Mouse (Mus musculus): ENCODE data around the gene Gbp6.
"Not testable (repeated sequence)": the region's sequence is repeated elsewhere in the genome, so short reads cannot be mapped to it uniquely, and the experiment has no call there.

Gene Gbp6

DNA sequence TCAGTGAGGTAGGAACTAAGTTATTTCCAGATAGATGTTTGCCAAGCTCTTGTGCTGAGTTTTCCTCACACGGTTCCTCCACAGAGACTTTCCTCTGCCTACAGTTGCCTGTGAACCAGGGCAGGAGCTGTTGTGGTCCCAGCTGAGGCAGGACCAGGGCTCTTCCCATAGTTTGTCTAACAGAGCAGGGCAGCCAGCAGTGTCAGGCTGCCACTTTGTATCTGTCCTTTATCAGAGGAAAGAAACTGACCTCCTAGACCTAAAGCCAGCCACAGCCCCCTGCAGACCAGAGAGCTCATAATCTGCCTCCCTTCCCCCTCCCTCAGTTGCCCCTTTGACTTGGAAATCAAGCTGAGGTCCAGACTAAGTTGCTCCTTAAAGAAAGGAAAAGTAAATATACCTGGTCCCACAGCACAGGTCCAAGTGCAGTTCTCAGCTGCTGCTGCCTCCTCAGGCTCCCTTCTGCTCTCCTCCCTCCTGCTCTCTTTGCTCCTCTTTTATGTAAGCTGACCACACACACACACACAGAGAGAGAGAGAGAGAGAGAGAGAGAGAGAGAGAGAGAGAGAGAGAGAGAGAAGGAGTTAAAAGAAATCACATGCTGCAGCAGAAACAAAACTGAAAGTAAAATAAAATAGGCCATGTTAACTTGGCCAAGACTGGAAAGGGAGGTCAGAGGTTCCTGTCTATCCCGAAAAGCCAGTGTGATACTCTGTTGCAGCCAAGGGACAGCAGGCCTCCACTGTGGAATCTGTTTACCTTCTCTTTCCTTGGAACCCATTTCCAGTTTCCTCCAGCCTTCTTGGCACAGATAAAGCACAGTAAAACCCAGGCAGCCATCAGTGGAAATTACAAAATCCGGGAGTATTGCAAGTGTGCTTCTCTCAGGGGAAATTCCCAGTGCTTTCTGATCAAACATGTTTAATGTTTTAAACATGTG is at the start of gene Gbp6, which contains the start of gene Gm43302:
TSS of gene Gbp6 (minus strand) at position 473 of the 940 bp plus-strand sequence.
TSS of gene Gm43302 (minus strand) at position 470 of the 940 bp plus-strand sequence.
- DNase-seq (ENCODE audit: low spot score): not testable (repeated sequence)

- DNase-seq (ENCODE audit: low spot score): no peak
Measured at GRCm38 (mm10) chr5:105341281-105341680, 47.8 kb upstream of the Gbp6 start.

DNA sequence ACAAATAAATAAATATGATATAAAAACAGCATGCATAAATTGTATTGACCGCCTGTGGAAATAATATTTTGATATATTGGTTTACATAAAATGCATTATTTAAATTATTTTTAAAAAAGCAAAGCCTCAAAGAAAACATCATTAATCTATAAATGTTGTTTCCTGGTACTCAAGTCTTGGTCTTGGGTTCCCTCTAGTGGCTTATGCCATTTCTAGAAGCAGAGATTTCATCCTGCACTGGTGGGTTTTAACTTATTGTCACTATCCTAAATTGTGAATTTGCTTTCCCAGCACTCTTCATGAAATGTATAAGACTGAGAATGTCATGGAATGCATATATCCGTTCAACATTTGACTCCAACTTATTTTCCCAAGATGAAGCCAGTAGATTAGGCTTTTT is 29.0 kb upstream of the Gbp6 start:
- DNase-seq (ENCODE audit: low spot score): no peak

- DNase-seq (ENCODE audit: low spot score): no peak
Measured at GRCm38 (mm10) chr5:105310941-105311340, 17.4 kb upstream of the Gbp6 start.

- DNase-seq (ENCODE audit: low spot score): not testable (repeated sequence)
Measured at GRCm38 (mm10) chr5:105309148-105309547, 15.7 kb upstream of the Gbp6 start.

DNA sequence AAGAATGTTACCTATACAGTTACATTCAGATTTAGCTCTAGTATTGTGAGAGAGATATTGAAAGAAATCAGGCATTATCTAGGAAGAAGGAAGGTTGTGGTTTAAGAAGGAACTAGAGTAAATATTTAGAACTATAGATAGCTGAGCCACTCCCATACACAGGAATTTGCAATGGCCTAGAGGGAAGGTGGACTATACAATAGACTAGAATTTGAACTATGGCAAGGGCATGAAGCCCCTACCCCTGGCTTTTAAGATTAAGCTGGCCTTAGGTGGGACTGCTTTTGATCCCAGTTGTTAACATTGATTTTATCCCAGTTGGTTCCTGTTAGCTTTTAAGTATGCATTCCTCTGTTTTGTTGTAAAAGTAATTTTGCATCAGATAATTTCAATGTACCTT is 13.4 kb upstream of the Gbp6 start:
- DNase-seq (ENCODE audit: low spot score): not testable (repeated sequence)

DNA sequence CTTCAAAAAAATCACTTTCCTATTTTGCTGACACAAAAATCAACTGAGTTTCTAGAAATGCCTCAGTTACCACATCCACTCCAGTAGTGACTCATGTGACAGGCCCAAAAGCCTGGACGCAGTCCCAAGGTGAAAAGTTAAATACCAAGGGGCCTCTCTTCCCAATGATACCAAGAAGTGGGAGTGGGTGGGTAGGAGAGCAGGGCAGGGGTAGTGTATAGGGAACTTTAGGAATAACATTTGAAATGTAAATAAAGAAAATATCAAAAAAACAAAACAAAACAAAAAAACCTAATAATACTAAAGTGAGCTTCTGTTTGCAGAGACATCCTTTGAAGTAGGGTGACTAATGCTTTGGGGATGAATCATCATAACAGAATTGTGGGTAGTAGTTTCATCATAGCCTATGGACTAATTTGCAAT is 12.7 kb upstream of the Gbp6 start:
- DNase-seq (ENCODE audit: low spot score): no peak

GRCm38 (mm10) chr5:105305671-105306070 is 12.2 kb upstream of the Gbp6 start:
- DNase-seq (ENCODE audit: low spot score): not testable (repeated sequence)

DNA sequence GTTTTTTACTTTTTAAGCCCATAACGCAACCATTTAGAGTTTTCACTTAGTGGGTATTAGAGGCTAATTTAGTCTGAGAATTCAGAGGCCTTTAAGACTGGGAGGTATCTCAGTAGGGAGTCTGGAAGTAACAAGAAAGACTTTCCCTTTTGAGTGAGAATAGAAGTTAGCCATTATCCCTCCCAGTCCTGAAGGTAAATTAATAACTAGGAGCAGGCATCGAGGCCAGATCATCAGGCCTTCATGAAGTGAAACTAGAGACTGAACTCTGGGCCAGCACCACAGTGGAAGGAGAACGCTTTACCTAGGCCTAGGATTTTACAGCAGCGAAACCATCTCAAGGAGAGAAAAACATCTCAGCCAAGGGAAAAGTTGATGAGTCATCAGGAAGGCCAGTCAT is 8.5 kb upstream of the Gbp6 start:
- no peak for DNase-seq (ENCODE audit: low spot score)

DNA sequence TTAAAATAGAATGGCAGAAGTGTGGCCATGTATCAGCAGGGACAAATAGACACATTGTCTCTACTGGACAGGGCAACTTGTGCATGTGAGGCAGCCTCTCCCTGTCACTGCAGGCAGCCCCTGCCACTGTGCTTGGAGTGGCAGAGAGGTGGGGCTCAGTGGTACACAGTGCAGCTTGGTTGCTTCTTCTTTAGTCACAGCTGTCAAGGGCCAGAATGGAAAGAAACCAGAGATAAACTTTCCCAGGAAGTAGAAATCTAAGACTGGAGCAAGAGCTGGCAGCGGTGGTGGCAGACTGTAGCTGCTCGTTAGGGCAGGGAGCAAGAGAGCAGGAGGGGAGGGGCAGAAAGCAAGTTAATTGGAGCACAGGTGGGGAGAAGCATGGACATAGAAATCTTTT is 8.0 kb upstream of the Gbp6 start:
- DNase-seq (ENCODE audit: low spot score): no peak

GRCm38 (mm10) chr5:105295746-105296145 is 2.2 kb upstream of the Gbp6 start:
- DNase-seq (ENCODE audit: low spot score): no peak

DNA sequence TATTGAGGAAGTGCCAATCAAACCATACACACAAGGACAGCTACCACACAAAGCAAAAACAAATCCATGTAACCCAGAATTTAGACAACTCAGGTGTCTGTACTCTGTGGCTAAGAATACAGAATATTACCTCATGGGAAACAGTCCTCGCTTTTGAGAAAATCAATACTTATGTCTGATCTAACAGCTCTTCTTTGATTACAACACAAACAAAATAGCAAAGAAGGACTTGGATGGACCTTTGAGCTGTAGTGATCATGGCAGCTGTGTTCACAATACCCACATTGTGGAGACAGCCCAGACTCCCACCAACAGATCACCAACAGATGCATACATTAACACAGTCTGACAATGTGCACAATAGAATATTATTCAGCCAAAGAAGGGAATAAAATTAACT is 1.0 kb downstream of the Gbp6 start:
- DNase-seq (ENCODE audit: low spot score): no peak

DNA sequence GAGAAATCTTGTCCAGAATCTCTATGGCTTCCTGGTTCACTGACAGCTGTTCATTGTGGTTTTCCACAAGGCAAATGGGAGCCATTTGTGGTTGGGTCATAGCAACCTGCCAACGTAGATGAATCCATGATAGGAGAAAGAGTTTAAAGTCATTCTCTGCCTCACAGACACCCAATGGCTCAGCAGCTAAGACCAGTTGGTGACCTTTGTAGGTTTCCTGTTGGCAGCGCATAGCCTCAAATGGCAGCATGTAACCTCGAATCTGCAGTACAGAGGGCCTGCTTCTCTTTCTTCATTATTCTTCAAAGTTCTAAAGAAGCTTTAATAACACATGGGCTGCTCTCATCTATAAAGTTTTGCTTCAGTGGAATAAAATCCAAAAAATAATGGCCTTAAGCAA is 2.6 kb downstream of the Gbp6 start:
- not testable (repeated sequence) for DNase-seq (ENCODE audit: low spot score)

- DNase-seq (ENCODE audit: low spot score): not testable (repeated sequence)
Measured at GRCm38 (mm10) chr5:105260673-105261072, 32.8 kb downstream of the Gbp6 start.

GRCm38 (mm10) chr5:105252491-105252890 is 41.0 kb downstream of the Gbp6 start:
- no peak for DNase-seq (ENCODE audit: low spot score)

- not testable (repeated sequence) for DNase-seq (ENCODE audit: low spot score)
Measured at GRCm38 (mm10) chr5:105244741-105245140, 48.8 kb downstream of the Gbp6 start.

DNA sequence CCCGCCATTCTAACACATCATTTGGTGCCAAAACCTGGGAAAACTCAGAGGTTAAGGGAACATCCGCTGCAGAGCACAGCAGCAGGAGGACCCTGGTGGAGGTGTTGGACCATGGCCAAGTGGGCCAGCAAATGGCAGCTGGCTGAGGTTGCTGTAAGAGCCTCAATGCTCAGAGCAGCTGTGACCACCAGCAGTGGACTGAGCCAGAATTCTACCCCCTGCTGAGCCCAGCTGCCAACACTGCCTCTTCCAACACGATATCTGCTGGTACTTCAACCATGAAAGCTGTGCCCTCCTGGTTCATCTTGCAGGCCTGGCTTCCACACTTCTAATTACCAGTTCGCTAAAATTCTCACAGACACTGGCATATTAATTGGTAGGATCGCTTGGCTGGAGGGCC is 52.5 kb downstream of the Gbp6 start:
- not testable (repeated sequence) for DNase-seq (ENCODE audit: low spot score)

DNA sequence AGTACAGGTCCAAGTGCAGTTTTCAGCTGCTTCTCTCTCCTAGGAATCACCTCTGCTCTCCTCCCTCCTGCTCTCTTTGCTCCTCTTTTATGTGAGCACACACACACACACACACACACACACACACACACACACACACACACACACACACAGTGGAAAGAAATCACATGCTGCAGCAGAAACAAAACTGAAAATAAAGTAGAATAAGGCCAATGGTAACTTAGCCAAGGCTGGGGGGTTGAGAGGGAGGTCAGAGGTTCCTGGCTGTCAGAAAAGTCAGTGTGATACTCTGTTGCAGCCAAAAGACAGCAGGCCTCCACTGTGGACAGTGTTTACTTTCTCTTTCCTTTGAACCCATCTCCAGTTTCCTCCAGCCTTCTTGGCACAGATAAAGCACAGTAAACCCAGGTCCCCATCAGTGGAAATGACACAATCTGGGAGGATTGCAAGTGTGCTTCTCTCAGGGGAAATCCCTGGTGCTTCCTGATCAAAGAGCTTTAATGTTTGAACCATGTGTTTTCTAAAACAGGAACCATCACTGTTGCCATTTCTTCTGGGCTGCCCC is 53.9 kb downstream of the Gbp6 start, which contains the start of gene Gbp10:
TSS of gene Gbp10 (minus strand) at position 51 of the 565 bp plus-strand sequence.
- not testable (repeated sequence) for DNase-seq (ENCODE audit: low spot score)

GRCm38 (mm10) chr5:105238402-105238801 is 55.1 kb downstream of the Gbp6 start:
- not testable (repeated sequence) for DNase-seq (ENCODE audit: low spot score)

GRCm38 (mm10) chr5:105236040-105236439 is 57.5 kb downstream of the Gbp6 start:
- DNase-seq (ENCODE audit: low spot score): not testable (repeated sequence)
